Mouse (Mus musculus) forebrain, embryonic 16.5 days (tissue): ENCODE data around the gene Nlrp1b. TPM values are rescaled to one million over a fixed set of nuclear protein-coding genes. Genes with fewer than 3 reads are reported as not detected.

Source experiments
- ATAC-seq: fragments of 200-750 bp; cut with Nextera tagmentation; 2 replicates; pipeline ENCODE4 v1.8.0; 2017; ENCODE audit warnings: mild to moderate bottlenecking, moderate library complexity
- H3K27ac ChIP-seq: fragments of 300-500 bp; sonication (generic); 2 replicates; pipeline ENCODE4 v1.5.1; 2014; ENCODE audit warnings: low read length, control low read depth
- H3K27me3 ChIP-seq: fragments of 300-500 bp; sonication (generic); replicated peaks from 2 replicates; pipeline ENCODE4 v1.6.1; 2014; ENCODE audit warnings: low read length; ENCODE audit not compliant: control insufficient read depth, insufficient read depth
- H3K36me3 ChIP-seq: fragments of 300-500 bp; sonication (generic); 2 replicates; pipeline ENCODE4 v1.6.1; 2014; ENCODE audit not compliant: control insufficient read depth, insufficient read depth
- H3K4me1 ChIP-seq: fragments of 300-500 bp; sonication (generic); replicated peaks from 2 replicates; pipeline ENCODE4 v1.6.1; 2014; ENCODE audit warnings: low read length; ENCODE audit not compliant: control insufficient read depth, insufficient read depth
- H3K4me2 ChIP-seq: fragments of 300-500 bp; sonication (generic); 2 replicates; pipeline ENCODE4 v1.6.1; 2014; ENCODE audit warnings: mild to moderate bottlenecking, low read length, control low read depth
- H3K4me3 ChIP-seq: fragments of 300-500 bp; sonication (generic); replicated peaks from 2 replicates; pipeline ENCODE4 v1.5.1; 2014; ENCODE audit warnings: mild to moderate bottlenecking, low read length, control low read depth
- H3K9ac ChIP-seq: fragments of 300-500 bp; sonication (generic); replicated peaks from 2 replicates; pipeline ENCODE4 v1.6.1; 2014; ENCODE audit warnings: low read depth, low read length, control low read depth
- H3K9me3 ChIP-seq: fragments of 300-500 bp; sonication (generic); 2 replicates; pipeline ENCODE4 v1.6.1; 2016; ENCODE audit warnings: low read length; ENCODE audit not compliant: control insufficient read depth
- WGBS: fragments of 180-500 bp; shearing (Covaris S2); extraction: QIAGEN DNeasy Blood & Tissue Kit; methylation state at CpG from one replicate; pipeline ENCODE4 v1.1.7; 2014; 5-methylcytosine and 5-hydroxymethylcytosine counted together
- polyA plus RNA-seq: library from polyadenylated mRNA; unstranded; fragments of >200 nt; fragmentation: Nextera tagmentation; extraction: Ambion mirVana; gene quantifications from 2 replicates; pipeline ENCODE4 v1.2.1, GENCODE M21; 2015

Gene Nlrp1b
- polyA plus RNA-seq, 1 experiment from 2014 or later: not detected

- ATAC-seq: no peak
- no peaks in the 10 kb centered on the region for H3K9me3 ChIP-seq
- H3K27ac ChIP-seq: no peak overlapping the region
- no peaks in the 10 kb centered on the region for H3K36me3 ChIP-seq
- no peaks in the 10 kb centered on the region for H3K27me3 ChIP-seq
- no peaks in the 10 kb centered on the region for H3K4me1 ChIP-seq
- no peak overlapping the region for H3K4me2 ChIP-seq
- 88% methylated on average over 1 of the region's 1 CpGs for WGBS
- no peak overlapping the region for H3K4me3 ChIP-seq
- H3K9ac ChIP-seq: no peak overlapping the region
These were observed 75.3 kb downstream of the Nlrp1b start for GRCm38 (mm10) chr11:71155272-71155671.

DNA sequence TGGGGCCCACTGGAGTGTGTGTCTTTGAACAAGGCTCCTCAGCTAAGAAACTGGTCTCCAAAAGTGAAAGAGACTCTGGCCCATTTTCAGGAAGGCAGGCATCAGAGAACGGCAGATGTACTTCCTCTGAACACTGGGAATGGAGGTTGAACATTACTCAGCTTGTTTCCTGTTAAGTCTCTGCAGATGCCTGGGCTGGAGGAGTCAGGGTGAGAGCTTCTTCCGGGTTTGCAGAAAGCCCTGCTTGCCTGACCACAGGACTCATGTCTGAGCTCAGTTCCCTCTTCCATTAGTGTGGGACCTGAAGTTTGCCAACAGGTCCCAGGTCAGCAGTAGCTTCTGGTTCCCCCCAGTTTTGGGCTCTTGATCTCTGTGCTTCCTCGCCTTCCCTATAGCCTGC, 85.9 kb downstream of the Nlrp1b start, which contains the start of gene Nlrp1a:
TSS of gene Nlrp1a (minus strand) at position 44 of the 400 bp plus-strand sequence.
- H3K4me2 ChIP-seq: no peak within 1 kb of the TSS
- WGBS: 85% methylated on average over 3 of the region's 3 CpGs
- H3K4me1 ChIP-seq: no peaks in the 10 kb centered on the region
- H3K27me3 ChIP-seq: no peaks in the 10 kb centered on the region
- no peak within 1 kb of the TSS for H3K4me3 ChIP-seq
- H3K9me3 ChIP-seq: no peaks in the 10 kb centered on the region
- H3K27ac ChIP-seq: no peak within 1 kb of the TSS
- no peak within 1 kb of the TSS for H3K9ac ChIP-seq
- no peaks in the 10 kb centered on the region for H3K36me3 ChIP-seq
- ATAC-seq: no peak

DNA sequence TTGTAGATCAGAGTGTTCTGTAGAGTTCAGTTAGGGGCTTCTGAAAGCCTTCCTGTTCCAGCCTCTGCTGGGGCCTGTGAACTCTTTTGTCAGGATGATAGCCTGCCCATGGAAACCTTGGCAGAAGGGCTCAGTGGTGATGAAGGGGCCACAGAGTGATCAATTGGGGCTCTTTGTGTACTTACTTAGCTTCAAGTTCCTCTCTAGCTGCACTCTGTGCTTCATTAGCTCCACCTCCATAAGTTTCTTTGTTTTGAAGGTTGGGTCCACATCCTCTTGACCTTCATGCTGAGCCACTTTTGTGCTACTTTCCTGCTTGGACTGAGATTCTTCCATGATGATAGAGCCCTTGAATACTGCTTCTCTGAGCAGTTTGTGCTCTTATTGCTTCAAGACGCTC, 88.5 kb downstream of the Nlrp1b start:
- H3K4me1 ChIP-seq: no peaks in the 10 kb centered on the region
- H3K4me3 ChIP-seq: no peak overlapping the region
- 84% methylated on average over 1 of the region's 1 CpGs for WGBS
- H3K36me3 ChIP-seq: no peaks in the 10 kb centered on the region
- H3K4me2 ChIP-seq: no peak overlapping the region
- H3K9ac ChIP-seq: no peak overlapping the region
- H3K27me3 ChIP-seq: no peaks in the 10 kb centered on the region
- H3K9me3 ChIP-seq: no peaks in the 10 kb centered on the region
- ATAC-seq: no peak
- no peak overlapping the region for H3K27ac ChIP-seq

- H3K36me3 ChIP-seq: no peaks in the 10 kb centered on the region
- no peaks in the 10 kb centered on the region for H3K9me3 ChIP-seq
- no peak for ATAC-seq
- H3K4me3 ChIP-seq: no peak overlapping the region
- WGBS: 54% methylated on average over 2 of the region's 2 CpGs
- no peak overlapping the region for H3K4me2 ChIP-seq
- H3K9ac ChIP-seq: no peak overlapping the region
- H3K27me3 ChIP-seq: no peaks in the 10 kb centered on the region
- no peak overlapping the region for H3K27ac ChIP-seq
- no peaks in the 10 kb centered on the region for H3K4me1 ChIP-seq
These were observed 123.4 kb downstream of the Nlrp1b start for GRCm38 (mm10) chr11:71107128-71107527.

DNA sequence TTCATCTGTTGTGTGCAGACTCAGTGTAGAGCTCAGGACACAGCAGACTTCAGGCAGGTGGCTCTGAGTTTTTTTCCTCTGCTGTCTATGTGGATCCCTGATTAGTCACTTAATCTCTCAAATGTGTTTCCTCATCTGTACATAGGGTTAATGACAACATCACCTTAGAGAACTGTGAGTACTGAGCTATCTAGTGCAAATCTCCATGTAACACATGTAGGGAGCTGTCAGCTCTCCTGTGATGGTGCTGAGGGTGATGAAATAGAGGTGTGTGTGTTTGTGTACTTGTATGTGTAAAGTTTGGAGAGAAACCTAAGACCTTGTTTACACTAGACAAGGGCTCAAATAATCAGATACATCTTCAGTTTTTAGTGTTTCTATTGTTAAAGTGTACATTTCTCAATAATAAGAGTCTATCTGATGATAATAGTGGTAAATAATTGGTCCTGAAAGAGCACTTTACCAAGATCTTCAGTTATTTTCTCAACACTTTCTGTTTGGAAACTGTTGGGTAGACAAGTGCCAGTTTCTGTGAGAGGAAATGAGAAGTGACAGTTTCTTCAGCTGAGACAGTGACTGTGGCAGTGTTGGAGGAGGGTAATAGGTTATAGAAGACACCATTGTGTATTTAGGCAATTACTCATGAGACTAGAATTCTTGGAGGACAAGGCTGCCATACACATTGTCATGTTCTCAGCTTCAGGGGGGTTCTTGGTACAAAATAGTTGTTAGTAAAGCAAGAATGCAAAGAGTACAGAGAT, 124.1 kb downstream of the Nlrp1b start:
- H3K9ac ChIP-seq: no peak overlapping the region
- ATAC-seq: no peak
- no peaks in the 10 kb centered on the region for H3K4me1 ChIP-seq
- no peak overlapping the region for H3K27ac ChIP-seq
- no peak overlapping the region for H3K4me2 ChIP-seq
- H3K27me3 ChIP-seq: no peaks in the 10 kb centered on the region
- H3K9me3 ChIP-seq: no peaks in the 10 kb centered on the region
- H3K4me3 ChIP-seq: no peak overlapping the region
- no peaks in the 10 kb centered on the region for H3K36me3 ChIP-seq

DNA sequence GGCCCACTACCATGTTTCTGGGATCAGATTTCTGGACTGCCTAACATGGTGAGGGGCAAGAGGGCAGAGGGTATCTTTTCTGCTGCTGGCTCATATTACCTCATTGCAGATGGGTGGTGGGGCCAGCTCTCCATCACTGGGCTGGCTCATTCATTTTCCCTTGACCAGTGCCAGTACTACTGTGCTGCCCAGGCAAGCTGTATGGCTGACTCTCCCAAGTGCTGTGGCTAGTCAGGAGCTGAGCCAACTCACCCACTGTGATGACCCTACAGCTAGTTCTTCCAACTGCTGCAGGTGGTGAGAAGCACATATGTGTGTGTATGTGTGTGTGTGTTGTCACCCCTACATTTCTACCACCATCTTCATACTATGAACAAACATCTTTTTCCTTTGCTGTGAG, 126.6 kb downstream of the Nlrp1b start:
- H3K36me3 ChIP-seq: no peaks in the 10 kb centered on the region
- no peaks in the 10 kb centered on the region for H3K27me3 ChIP-seq
- H3K4me1 ChIP-seq: no peaks in the 10 kb centered on the region
- H3K9me3 ChIP-seq: no peaks in the 10 kb centered on the region
- H3K27ac ChIP-seq: no peak overlapping the region
- no peak for ATAC-seq
- no peak overlapping the region for H3K9ac ChIP-seq
- no peak overlapping the region for H3K4me3 ChIP-seq
- no peak overlapping the region for H3K4me2 ChIP-seq

Other genes starting within 250 kb of the Nlrp1b start
- gene C1qbp, start 247.7 kb downstream of the Nlrp1b start, polyA plus RNA-seq: 189 and 203 TPM in 2 replicates
- gene Dhx33, start 226.3 kb downstream of the Nlrp1b start, polyA plus RNA-seq: 19.4 and 20.9 TPM in 2 replicates
- 41.4 and 46.2 TPM in 2 replicates for gene Mis12, start 211.1 kb downstream of the Nlrp1b start, polyA plus RNA-seq
- gene Derl2, start 210.9 kb downstream of the Nlrp1b start, polyA plus RNA-seq: 36.8 and 39.9 TPM in 2 replicates
- 622 and 653 TPM in 2 replicates for gene 6330403K07Rik, start 197.2 kb downstream of the Nlrp1b start, polyA plus RNA-seq
- 0.08 TPM in 1 of 2 replicates, not detected in the other for gene Nlrp1a, start 86.0 kb downstream of the Nlrp1b start, polyA plus RNA-seq